Mouse (Mus musculus): ENCODE measurements around the gene Zmynd12. TPM values are rescaled to one million over a fixed set of nuclear protein-coding genes. Genes with fewer than 3 reads are reported as not detected.

Zmynd12 gene
- total RNA-seq, 2 experiments from 2014 or later: 3.4 TPM; not detected in 1

- ATAC-seq (replicated peaks; ENCODE audit: low FRiP score, poor library complexity, severe bottlenecking): no peak
Observed at GRCm38 (mm10) chr4:119492933-119493327, 70.3 kb downstream of the Zmynd12 start.

GRCm38 (mm10) chr4:119498319-119498848 lies 75.8 kb downstream of the Zmynd12 start:
- no peak for ATAC-seq (replicated peaks; ENCODE audit: low FRiP score, poor library complexity, severe bottlenecking)

GRCm38 (mm10) chr4:119511591-119511990 lies 89.0 kb downstream of the Zmynd12 start:
- no peak for ATAC-seq (replicated peaks; ENCODE audit: low FRiP score, poor library complexity, severe bottlenecking)

- no peak for ATAC-seq (replicated peaks; ENCODE audit: low FRiP score, poor library complexity, severe bottlenecking)
Observed at GRCm38 (mm10) chr4:119512731-119513141, 90.1 kb downstream of the Zmynd12 start.

Other genes with a start within 250 kb of the Zmynd12 start
- 2.2 and 4.6 TPM in 2 replicates for gene Zfp691, start 248.6 kb upstream of the Zmynd12 start, total RNA-seq (2015; ENCODE audit: low replicate concordance)
- gene Zfp691, start 248.6 kb upstream of the Zmynd12 start, total RNA-seq (2017; ENCODE audit: low replicate concordance): 2.2 and 8.5 TPM in 2 replicates
- 1,144 and 1,272 TPM in 2 replicates for gene Ermap, start 232.8 kb upstream of the Zmynd12 start, total RNA-seq (2015; ENCODE audit: low replicate concordance)
- 1,113 and 1,126 TPM in 2 replicates for gene Ermap, start 232.8 kb upstream of the Zmynd12 start, total RNA-seq (2017; ENCODE audit: low replicate concordance)
- gene Svbp, start 227.5 kb upstream of the Zmynd12 start, total RNA-seq (2015; ENCODE audit: low replicate concordance): 110 and 114 TPM in 2 replicates
- 171 and 238 TPM in 2 replicates for gene Svbp, start 227.5 kb upstream of the Zmynd12 start, total RNA-seq (2017; ENCODE audit: low replicate concordance)
- gene Tmem269, start 204.6 kb upstream of the Zmynd12 start, total RNA-seq (2015; ENCODE audit: low replicate concordance): 2.5 TPM in 1 of 2 replicates, not detected in the other
- gene Tmem269, start 204.6 kb upstream of the Zmynd12 start, total RNA-seq (2017; ENCODE audit: low replicate concordance): not detected in 2 replicates
- 1.4 and 2.1 TPM in 2 replicates for gene AU022252, start 190.1 kb upstream of the Zmynd12 start, total RNA-seq (2015; ENCODE audit: low replicate concordance)
- 2.5 and 2.6 TPM in 2 replicates for gene AU022252, start 190.1 kb upstream of the Zmynd12 start, total RNA-seq (2017; ENCODE audit: low replicate concordance)
- 0.42 TPM in 1 of 2 replicates, not detected in the other for gene P3h1, start 189.9 kb upstream of the Zmynd12 start, total RNA-seq (2015; ENCODE audit: low replicate concordance)
- 1.8 and 5.6 TPM in 2 replicates for gene P3h1, start 189.9 kb upstream of the Zmynd12 start, total RNA-seq (2017; ENCODE audit: low replicate concordance)
- gene Cldn19, start 167.4 kb upstream of the Zmynd12 start, total RNA-seq (2015; ENCODE audit: low replicate concordance): not detected in 2 replicates
- gene Cldn19, start 167.4 kb upstream of the Zmynd12 start, total RNA-seq (2017; ENCODE audit: low replicate concordance): not detected in 2 replicates
- 250 and 267 TPM in 2 replicates for gene Ybx1, start 128.2 kb upstream of the Zmynd12 start, total RNA-seq (2015; ENCODE audit: low replicate concordance)
- gene Ybx1, start 128.2 kb upstream of the Zmynd12 start, total RNA-seq (2017; ENCODE audit: low replicate concordance): 172 and 193 TPM in 2 replicates
- gene Ppih, start 102.3 kb upstream of the Zmynd12 start, total RNA-seq (2015; ENCODE audit: low replicate concordance): 59.5 and 78.9 TPM in 2 replicates
- 19.3 and 43.4 TPM in 2 replicates for gene Ppih, start 102.3 kb upstream of the Zmynd12 start, total RNA-seq (2017; ENCODE audit: low replicate concordance)
- not detected in 2 replicates for gene Ccdc30, start 7.3 kb upstream of the Zmynd12 start, total RNA-seq (2015; ENCODE audit: low replicate concordance)
- gene Ccdc30, start 7.3 kb upstream of the Zmynd12 start, total RNA-seq (2017; ENCODE audit: low replicate concordance): not detected in 2 replicates
- 10.9 and 23.4 TPM in 2 replicates for gene Ppcs, start 394 bp upstream of the Zmynd12 start, total RNA-seq (2015; ENCODE audit: low replicate concordance)
- 5.3 and 17.2 TPM in 2 replicates for gene Ppcs, start 394 bp upstream of the Zmynd12 start, total RNA-seq (2017; ENCODE audit: low replicate concordance)
- gene Rimkla, start 69.8 kb downstream of the Zmynd12 start, total RNA-seq (2015; ENCODE audit: low replicate concordance): not detected in 2 replicates
- not detected in 2 replicates for gene Rimkla, start 69.8 kb downstream of the Zmynd12 start, total RNA-seq (2017; ENCODE audit: low replicate concordance)
- 13.7 and 17.2 TPM in 2 replicates for gene Foxj3, start 114.2 kb downstream of the Zmynd12 start, total RNA-seq (2015; ENCODE audit: low replicate concordance)
- gene Foxj3, start 114.2 kb downstream of the Zmynd12 start, total RNA-seq (2017; ENCODE audit: low replicate concordance): 10.1 and 10.3 TPM in 2 replicates
- gene Frg2f1, start 116.7 kb downstream of the Zmynd12 start, total RNA-seq (2015; ENCODE audit: low replicate concordance): not detected in 2 replicates
- 1.2 TPM in 1 of 2 replicates, not detected in the other for gene Frg2f1, start 116.7 kb downstream of the Zmynd12 start, total RNA-seq (2017; ENCODE audit: low replicate concordance)
- not detected in 2 replicates for gene Guca2a, start 214.9 kb downstream of the Zmynd12 start, total RNA-seq (2015; ENCODE audit: low replicate concordance)
- gene Guca2a, start 214.9 kb downstream of the Zmynd12 start, total RNA-seq (2017; ENCODE audit: low replicate concordance): not detected in 2 replicates
- gene Guca2b, start 236.1 kb downstream of the Zmynd12 start, total RNA-seq (2015; ENCODE audit: low replicate concordance): not detected in 2 replicates
- not detected in 2 replicates for gene Guca2b, start 236.1 kb downstream of the Zmynd12 start, total RNA-seq (2017; ENCODE audit: low replicate concordance)

All from erythroid progenitor cell, adult 5-6 weeks (primary cell).